Mouse (Mus musculus) ES-E14 (cell line): ENCODE results near the gene Esrrg.

ENCODE experiments used
- HCFC1 ChIP-seq: IDR thresholded peaks from 2 replicates; pipeline ENCODE4 v1.6.1; 2012; ENCODE audit warnings: low read length, inconsistent platforms, borderline replicate concordance; ENCODE audit not compliant: insufficient read depth
- MAFK ChIP-seq: IDR thresholded peaks from 2 replicates; pipeline ENCODE4 v1.6.1; 2014; ENCODE audit warnings: mild to moderate bottlenecking, low read depth, low read length, inconsistent platforms; ENCODE audit not compliant: insufficient read depth
- ZC3H11A ChIP-seq: IDR thresholded peaks from 2 replicates; pipeline ENCODE4 v1.6.1; 2012; ENCODE audit warnings: low read depth, mild to moderate bottlenecking, inconsistent platforms, low read length, borderline replicate concordance
- ZNF384 ChIP-seq: IDR thresholded peaks from 2 replicates; pipeline ENCODE4 v1.6.1; 2012; ENCODE audit warnings: low read depth, low read length, inconsistent platforms

GRCm38 (mm10) chr1:187740531-187740930, 131.9 kb downstream of the Esrrg start:
- no peak for TF ChIP-seq ZNF384
- TF ChIP-seq HCFC1 = no peak
- TF ChIP-seq ZC3H11A = no peak
- TF ChIP-seq MAFK = no peak
